Mouse (Mus musculus) midbrain, embryonic 11.5 days (tissue): ENCODE measurements at regions not wholly inside any gene's neighbourhood (a gene's known extent, or its start where the extent isn't known, plus 50 kb on each side); places are given as distances from the start of the nearest gene placed in this dataset.

Source experiments
- ATAC-seq: fragments of 200-750 bp; cut with Nextera tagmentation; 2 replicates; pipeline ENCODE4 v1.8.0; 2017; ENCODE audit warnings: moderate TSS enrichment, moderate library complexity; ENCODE audit not compliant: low FRiP score
- DNase-seq: peaks from one replicate; pipeline ENCODE4 v3.0.0; 2015; ENCODE audit warnings: low spot score; ENCODE audit errors: missing footprints
- H3K27ac ChIP-seq: fragments of 300-500 bp; sonication (generic); 2 replicates; pipeline ENCODE4 v1.5.1; 2014; ENCODE audit warnings: low read depth, low read length
- H3K27me3 ChIP-seq: fragments of 300-500 bp; sonication (generic); 2 replicates; pipeline ENCODE4 v1.6.1; 2014; ENCODE audit warnings: mild to moderate bottlenecking, low read length, moderate library complexity, mixed read lengths; ENCODE audit not compliant: control insufficient read depth, insufficient read depth
- H3K36me3 ChIP-seq: fragments of 300-500 bp; sonication (generic); 2 replicates; pipeline ENCODE4 v1.6.1; 2014; ENCODE audit warnings: mild to moderate bottlenecking, low read length, moderate library complexity, mixed read lengths; ENCODE audit not compliant: control insufficient read depth, insufficient read depth
- H3K4me1 ChIP-seq: fragments of 300-500 bp; sonication (generic); 2 replicates; pipeline ENCODE4 v1.6.1; 2014; ENCODE audit warnings: low read length; ENCODE audit not compliant: control insufficient read depth, insufficient read depth
- H3K4me2 ChIP-seq: fragments of 300-500 bp; sonication (generic); 2 replicates; pipeline ENCODE4 v1.6.1; 2014; ENCODE audit warnings: mild to moderate bottlenecking, moderate library complexity
- H3K4me3 ChIP-seq: fragments of 300-500 bp; sonication (generic); 2 replicates; pipeline ENCODE4 v1.5.1; 2014; ENCODE audit warnings: low read depth, low read length
- H3K9ac ChIP-seq: fragments of 300-500 bp; sonication (generic); 2 replicates; pipeline ENCODE4 v1.6.1; 2014; ENCODE audit warnings: low read length
- H3K9me3 ChIP-seq: fragments of 300-500 bp; sonication (generic); 2 replicates; pipeline ENCODE4 v1.6.1; 2016; ENCODE audit warnings: low read length; ENCODE audit not compliant: control insufficient read depth
- WGBS: fragments of 180-500 bp; shearing (Covaris S2); extraction: QIAGEN DNeasy Blood & Tissue Kit; methylation state at CpG from one replicate; pipeline ENCODE4 v1.1.7; 2014; 5-methylcytosine and 5-hydroxymethylcytosine counted together

- DNase-seq (no peak), ATAC-seq (no peak)
- Histone ChIP-seq H3K27ac (no peak overlapping the region), H3K9ac (no peak overlapping the region), H3K4me1 (no peaks in the 10 kb centered on the region), H3K27me3 (no peaks in the 10 kb centered on the region), H3K36me3 (no peaks in the 10 kb centered on the region), H3K9me3 (no peaks in the 10 kb centered on the region), H3K4me3 (no peak overlapping the region), H3K4me2 (no peak overlapping the region)
- WGBS = 90% methylated on average over 20 of the region's 20 CpGs
These were observed 89.9 kb upstream of the Cdkn3 start for GRCm38 (mm10) chr14:46670221-46671046.

- WGBS = 94% methylated on average over 3 of the region's 3 CpGs
- H3K27me3 ChIP-seq = no peaks in the 10 kb centered on the region
- ATAC-seq (no peak), DNase-seq (no peak)
- no peaks in the 10 kb centered on the region for H3K4me1 ChIP-seq
- H3K9me3 ChIP-seq = no peaks in the 10 kb centered on the region
- H3K4me2 ChIP-seq = no peak overlapping the region
- H3K9ac ChIP-seq = no peak overlapping the region
- no peaks in the 10 kb centered on the region for H3K36me3 ChIP-seq
- H3K4me3 ChIP-seq = no peak overlapping the region
- no peak overlapping the region for H3K27ac ChIP-seq
These were observed 92.1 kb upstream of the Cdkn3 start for GRCm38 (mm10) chr14:46668275-46668674.

- H3K36me3 ChIP-seq = no peaks in the 10 kb centered on the region
- H3K9me3 ChIP-seq = no peaks in the 10 kb centered on the region
- WGBS = 81% methylated on average over 6 of the region's 6 CpGs
- DNase-seq (no peak), ATAC-seq (no peak)
- no peak overlapping the region for H3K9ac ChIP-seq
- H3K27ac ChIP-seq = no peak overlapping the region
- peaks cover 10% of the 10 kb centered on the region for H3K4me1 ChIP-seq
- H3K4me3 ChIP-seq = no peak overlapping the region
- no peak overlapping the region for H3K4me2 ChIP-seq
- no peaks in the 10 kb centered on the region for H3K27me3 ChIP-seq
These were observed 96.0 kb upstream of the Cdkn3 start for GRCm38 (mm10) chr14:46664305-46664704.

GRCm38 (mm10) chr14:46663529-46663928 lies 96.8 kb upstream of the Cdkn3 start:
- H3K4me1 ChIP-seq = peaks cover 10% of the 10 kb centered on the region
- H3K27me3 ChIP-seq = no peaks in the 10 kb centered on the region
- no peaks in the 10 kb centered on the region for H3K36me3 ChIP-seq
- no peak overlapping the region for H3K27ac ChIP-seq
- no peak overlapping the region for H3K9ac ChIP-seq
- no peak overlapping the region for H3K4me2 ChIP-seq
- no peak overlapping the region for H3K4me3 ChIP-seq
- 80% methylated on average over 5 of the region's 5 CpGs for WGBS
- no peak for ATAC-seq
- no peaks in the 10 kb centered on the region for H3K9me3 ChIP-seq
- no peak for DNase-seq

GRCm38 (mm10) chr14:46661792-46662545 lies 98.4 kb upstream of the Cdkn3 start:
- DNase-seq (peak; percentile 88), ATAC-seq (peak; percentile 73; the same call in 1 of the 2 replicates)
- no peak overlapping the region for H3K4me2 ChIP-seq
- WGBS = 4% methylated on average over 9 of the region's 9 CpGs
- no peaks in the 10 kb centered on the region for H3K9me3 ChIP-seq
- H3K27ac ChIP-seq = no peak overlapping the region
- H3K36me3 ChIP-seq = no peaks in the 10 kb centered on the region
- H3K4me3 ChIP-seq = no peak overlapping the region
- H3K4me1 ChIP-seq = peaks cover 10% of the 10 kb centered on the region
- no peak overlapping the region for H3K9ac ChIP-seq
- H3K27me3 ChIP-seq = no peaks in the 10 kb centered on the region

- Histone ChIP-seq H3K36me3 (no peaks in the 10 kb centered on the region), H3K9ac (no peak overlapping the region), H3K4me1 (peaks cover 10% of the 10 kb centered on the region), H3K4me3 (no peak overlapping the region), H3K27ac (no peak overlapping the region), H3K9me3 (no peaks in the 10 kb centered on the region), H3K4me2 (no peak overlapping the region), H3K27me3 (no peaks in the 10 kb centered on the region)
- DNase-seq (no peak), ATAC-seq (no peak)
- 21% methylated on average over 3 of the region's 3 CpGs for WGBS
These were observed 99.1 kb upstream of the Cdkn3 start for GRCm38 (mm10) chr14:46661118-46661791.

- Histone ChIP-seq H3K27me3 (no peaks in the 10 kb centered on the region), H3K4me1 (peaks cover 10% of the 10 kb centered on the region), H3K27ac (no peak overlapping the region), H3K36me3 (no peaks in the 10 kb centered on the region), H3K4me3 (no peak overlapping the region), H3K9ac (no peak overlapping the region), H3K4me2 (no peak overlapping the region), H3K9me3 (no peaks in the 10 kb centered on the region)
- 69% methylated on average over 4 of the region's 4 CpGs for WGBS
- no peak for DNase-seq
- ATAC-seq = no peak
These were observed 101.0 kb upstream of the Cdkn3 start for GRCm38 (mm10) chr14:46659365-46659764.

GRCm38 (mm10) chr14:46656249-46656648 lies 104.1 kb upstream of the Cdkn3 start:
- 83% methylated on average over 10 of the region's 10 CpGs for WGBS
- H3K27ac ChIP-seq = no peak overlapping the region
- DNase-seq (no peak), ATAC-seq (no peak)
- H3K27me3 ChIP-seq = no peaks in the 10 kb centered on the region
- no peaks in the 10 kb centered on the region for H3K4me1 ChIP-seq
- H3K9ac ChIP-seq = no peak overlapping the region
- H3K4me3 ChIP-seq = no peak overlapping the region
- H3K9me3 ChIP-seq = no peaks in the 10 kb centered on the region
- no peak overlapping the region for H3K4me2 ChIP-seq
- H3K36me3 ChIP-seq = no peaks in the 10 kb centered on the region
